8 mouse cellular contexts compared by ENCODE assay signal in genomic region chr3:65379884-65380539, GRCm38 (mm10). TPM values are rescaled to one million over a fixed set of nuclear protein-coding genes. Genes with fewer than 3 reads are reported as not detected.
A peak's percentile ranks its signal among the peaks of the same experiment; 100 is the strongest.
DNase-seq lines count a peak whose midpoint lies in the region; ATAC-seq and TF ChIP-seq lines count a peak whose summit lies in the region.

No protein-coding gene starts in this region.

- H3K9ac ChIP-seq in ES-Bruce4 (ENCODE audit: low read depth, poor library complexity, severe bottlenecking): no peak overlapping the region

- H3K27me3 ChIP-seq in ES-Bruce4 (ENCODE audit: control insufficient read depth, insufficient read depth, low read length, poor library complexity, severe bottlenecking): no peaks in the 10 kb centered on the region
- no peaks in the 10 kb centered on the region for H3K27me3 ChIP-seq in splenic B cell, adult 2 months (ENCODE audit: control insufficient read depth, insufficient read depth, low read length, poor library complexity, severe bottlenecking)

- H3K27ac ChIP-seq in ES-Bruce4 (ENCODE audit: insufficient read depth, low read length): no peak overlapping the region

- H3K36me3 ChIP-seq in ES-Bruce4 (ENCODE audit: control insufficient read depth, insufficient read depth, low read length, poor library complexity, severe bottlenecking): peaks cover 51% of the 10 kb centered on the region
- peaks cover 17% of the 10 kb centered on the region for H3K36me3 ChIP-seq in splenic B cell, adult 2 months (ENCODE audit: control insufficient read depth, insufficient read depth, low read length, poor library complexity, severe bottlenecking)

- peak; percentile 43 for TF ChIP-seq CTCF in ES-Bruce4 (IDR thresholded peaks at IDR 0.05; ENCODE audit: low read depth, low read length)

- H3K4me1 ChIP-seq in ES-Bruce4 (ENCODE audit: control insufficient read depth, insufficient read depth, low read length): no peaks in the 10 kb centered on the region

- no peak for TF ChIP-seq POLR2A in ES-Bruce4 (IDR thresholded peaks at IDR 0.05; ENCODE audit: insufficient read depth, low read length)

- no peak for DNase-seq in cerebellum, adult 11 months
- peak; percentile 36 to 44 for DNase-seq in left cerebral cortex, adult 18-20 months (ENCODE audit: low spot score in 2 of 2)
- no peak for DNase-seq in left cerebral cortex, adult 8-10 months (ENCODE audit: low spot score in 2 of 2)
- DNase-seq in cerebellum, postnatal 25 days: peak; percentile 41 to 73
- peak; percentile 45 for DNase-seq in left cerebral cortex, postnatal 4 days
- DNase-seq in splenic B cell, adult 2 months (ENCODE audit: low read depth, low spot score): peak; percentile 61

- no peak overlapping the region for H3K4me3 ChIP-seq in ES-Bruce4 (ENCODE audit: low read depth, low read length)

- no peaks in the 10 kb centered on the region for H3K9me3 ChIP-seq in ES-Bruce4 (replicated peaks; ENCODE audit: control insufficient read depth, insufficient read depth, low read length, poor library complexity, severe bottlenecking)

- intact Hi-C loops in left cerebral cortex, postnatal 4 days (cut with DNase I): loop anchor here (10.0 kb wide), 2 partner anchors 145 to 485 kb away; partner anchors contain the start of gene Tiparp

- peak; percentile 64; the same call in 1 of the 2 replicates for ATAC-seq in cerebellum, adult (ENCODE audit: insufficient number of reproducible peaks, low FRiP score, low TSS enrichment)

- TF ChIP-seq EP300 in ES-Bruce4 (IDR thresholded peaks at IDR 0.05; ENCODE audit: insufficient read depth, low read depth, low read length): no peak

RNA-seq across cellular contexts. Expression of gene Ssr3, which starts 12.4 kb away (rescaled TPM):
- total RNA-seq in left cerebral cortex, adult 18-20 months (2021): 10 to 100 TPM; 90.2 to 91.3 TPM
- 100 to 1,000 TPM in 2 of 4 experiments, 10 to 100 TPM in 2; 95.7 to 105 (median 99.9) TPM for total RNA-seq in left cerebral cortex, adult 8-10 months (2022)
- 219 and 237 TPM in 2 replicates for polyA plus RNA-seq in ES-Bruce4 (2011; ENCODE audit: insufficient read depth, insufficient read length, low read depth, missing spikeins)
- total RNA-seq in left cerebral cortex, postnatal 4 days (2021): 100 to 1,000 TPM; 133 to 147 TPM

Comparison
In these comparisons a context has a peak if more than half of its experiments do, and no peak if none do; other contexts are left out.
1. DNase-seq: peak in left cerebral cortex, adult 18-20 months (2 of 2), cerebellum, postnatal 25 days (2 of 2), left cerebral cortex, postnatal 4 days (single experiment) and splenic B cell, adult 2 months (single experiment); none in cerebellum, adult 11 months (single experiment) and left cerebral cortex, adult 8-10 months (0 of 2).